Mouse (Mus musculus): ENCODE measurements around the gene Bicd1. TPM values are rescaled to one million over a fixed set of nuclear protein-coding genes. Genes with fewer than 3 reads are reported as not detected.

The Bicd1 gene
- polyA plus RNA-seq, 1 experiment from 2014 or later: 16.5 TPM

Small RNAs within 50 kb of the gene (microRNA-seq; reads per million reads assigned to microRNA genes)
- gene Gm24307: not detected

Other genes starting within 250 kb of the Bicd1 start
- gene Amn1, start 220.2 kb upstream of the Bicd1 start, polyA plus RNA-seq (2014; fragmentation: Nextera tagmentation; extraction: Ambion mirVana): 61.8 and 66.5 TPM in 2 replicates
- 42.0 and 44.5 TPM in 2 replicates for gene Resf1, start 99.5 kb upstream of the Bicd1 start, polyA plus RNA-seq (2014; fragmentation: Nextera tagmentation; extraction: Ambion mirVana)